Mouse (Mus musculus): ENCODE data around the gene Atn1.
"Not testable (repeated sequence)": the region's sequence is repeated elsewhere in the genome, so short reads cannot be mapped to it uniquely, and the experiment has no call there.

Gene Atn1

DNA sequence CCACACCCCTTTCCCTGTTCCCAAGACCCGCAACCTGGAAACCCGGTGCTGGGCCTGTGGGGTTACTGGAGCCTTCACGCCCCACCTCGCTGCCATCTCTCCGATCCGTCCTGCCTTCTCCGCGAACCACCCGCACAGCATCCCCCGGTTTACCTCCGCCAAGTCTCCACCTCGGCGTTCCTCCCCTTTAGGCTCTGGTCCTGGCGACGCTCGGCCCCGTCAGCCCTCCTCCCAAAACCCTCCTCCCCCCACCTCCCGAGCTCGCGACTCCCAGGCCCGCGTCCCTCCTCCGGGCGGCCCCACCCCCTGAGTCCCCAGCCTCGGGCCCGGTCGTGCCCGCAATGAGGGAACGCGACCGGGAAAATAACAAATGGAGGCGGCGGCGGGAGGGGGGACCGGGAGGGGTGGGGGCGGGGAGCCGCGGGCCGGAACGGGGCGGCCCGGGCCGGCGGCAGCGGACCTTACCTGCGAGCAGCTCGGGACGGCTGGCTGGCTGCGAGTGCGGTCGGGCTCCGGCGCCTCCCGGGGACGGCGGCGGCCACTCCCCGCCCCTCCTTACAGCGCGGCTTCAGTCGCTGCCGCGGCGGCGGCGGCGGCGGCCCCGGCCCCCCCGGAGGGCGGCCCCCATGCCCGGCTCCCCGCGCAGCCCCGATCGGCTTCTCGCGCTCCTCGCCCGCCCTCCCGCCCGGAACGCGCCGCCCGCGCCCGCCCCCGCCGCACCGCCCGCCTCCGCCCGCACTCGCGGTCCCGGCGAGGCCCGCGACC, at the start of gene Atn1, which contains the start of gene Gm45234:
Gene Atn1, minus strand, starts transcription at position 694 of the 765 bp plus-strand sequence.
Gene Gm45234, minus strand, starts transcription at position 191 of the 765 bp plus-strand sequence.
- peak; percentile 61 for DNase-seq

DNA sequence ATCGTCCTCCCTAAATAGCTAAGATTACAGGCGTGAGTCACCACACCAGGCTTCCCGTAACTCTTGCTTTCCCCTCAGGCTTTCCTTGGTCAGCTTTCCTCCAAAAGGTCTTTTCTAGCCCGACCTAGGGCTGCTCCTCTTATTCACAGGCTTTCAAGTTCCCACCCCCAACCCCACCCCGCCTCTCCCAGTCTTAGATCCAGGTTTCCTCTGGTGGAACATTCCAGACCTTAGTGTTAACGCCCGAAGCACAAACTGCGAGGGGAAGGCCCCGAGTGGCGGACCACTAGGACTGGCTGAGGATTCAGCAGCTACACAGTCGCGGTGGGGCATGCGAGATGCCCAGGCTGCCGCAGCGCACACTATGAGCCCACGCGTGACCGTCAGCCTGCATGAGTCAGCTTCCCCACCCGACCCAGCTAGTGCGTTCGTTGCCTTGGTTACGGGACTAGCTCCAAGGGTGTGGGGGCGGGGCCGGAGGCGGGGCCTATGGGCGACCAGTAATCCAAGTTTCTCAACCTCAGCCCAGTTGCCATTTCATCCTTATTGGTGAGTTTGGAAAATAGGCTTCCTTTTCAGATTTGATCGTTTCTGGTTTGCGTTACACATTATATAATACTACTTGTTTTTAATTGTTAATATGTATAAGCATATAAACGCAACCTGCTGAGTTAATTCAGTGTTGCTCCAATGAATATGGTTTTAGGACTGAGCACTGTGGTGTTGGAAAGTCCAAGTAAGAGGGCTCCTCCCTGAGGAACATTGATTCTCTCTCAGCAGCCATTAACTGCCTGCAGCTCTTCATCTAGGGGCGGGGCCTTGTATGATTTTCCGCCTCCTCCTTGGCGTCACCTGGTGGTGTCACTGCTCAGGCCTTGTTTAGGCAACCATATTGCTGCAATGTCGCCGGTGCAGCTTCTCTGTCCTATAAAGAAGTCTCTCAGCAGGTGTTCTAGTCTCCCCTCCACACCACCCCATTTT, 49.3 kb upstream of the Atn1 start:
- peak; percentile 94 for DNase-seq

DNA sequence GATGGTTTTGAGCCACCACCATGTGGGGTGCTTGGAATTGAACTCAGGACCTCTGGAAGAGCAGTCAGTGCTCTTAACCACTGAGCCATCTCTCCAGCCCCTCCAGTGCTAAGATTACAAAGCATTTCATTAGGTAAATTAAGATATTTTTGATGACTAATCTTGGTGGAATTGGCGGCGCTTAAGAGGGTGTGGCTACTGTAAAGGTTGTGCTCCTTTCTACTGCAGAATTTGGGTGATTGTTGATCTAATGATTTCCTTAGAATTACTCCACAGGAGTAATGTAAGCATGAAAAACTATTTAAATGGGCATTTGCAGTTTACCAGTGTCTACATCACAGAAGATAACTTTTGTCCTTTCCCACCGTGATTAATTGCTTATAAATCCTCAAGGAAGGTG, 48.0 kb upstream of the Atn1 start:
- no peak for DNase-seq

DNA sequence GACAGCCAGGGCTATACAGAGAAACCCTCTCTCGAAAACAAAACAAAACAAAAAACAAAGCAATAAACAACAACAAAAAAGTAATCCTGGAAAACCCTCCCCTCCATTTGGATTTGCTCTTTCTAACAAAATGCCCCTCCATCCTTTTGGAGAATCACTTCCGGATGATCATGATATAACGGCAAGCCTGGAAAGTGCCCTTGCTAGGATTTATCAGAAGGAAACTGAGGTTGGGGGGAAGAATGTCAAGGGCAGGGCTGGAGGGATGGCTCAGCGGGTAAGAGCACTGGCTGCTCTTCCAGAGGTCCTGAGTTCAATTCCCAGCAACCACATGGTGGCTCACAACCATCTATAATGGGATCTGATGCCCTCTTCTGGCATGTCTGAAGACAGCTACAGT, 47.4 kb upstream of the Atn1 start:
- DNase-seq, result not testable (repeated sequence)

DNA sequence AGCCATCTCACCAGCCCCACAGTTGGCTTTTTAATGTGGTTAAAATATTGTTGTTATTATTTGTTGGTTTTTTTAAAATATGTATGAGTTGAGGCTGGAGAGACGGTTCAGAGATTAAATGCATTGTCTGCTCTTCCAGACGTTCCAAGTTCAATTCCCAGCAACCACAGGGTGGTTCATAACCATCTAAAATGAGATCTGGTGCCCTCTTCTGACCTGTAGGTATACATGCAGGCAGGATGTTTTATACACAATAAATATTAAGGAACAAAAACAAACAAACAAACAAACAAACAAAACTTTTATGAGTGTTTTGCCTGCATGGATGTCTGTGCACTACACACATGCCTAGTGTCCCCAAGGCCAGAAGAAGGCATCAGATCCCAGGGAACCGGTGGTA, 46.7 kb upstream of the Atn1 start:
- no peak for DNase-seq

DNA sequence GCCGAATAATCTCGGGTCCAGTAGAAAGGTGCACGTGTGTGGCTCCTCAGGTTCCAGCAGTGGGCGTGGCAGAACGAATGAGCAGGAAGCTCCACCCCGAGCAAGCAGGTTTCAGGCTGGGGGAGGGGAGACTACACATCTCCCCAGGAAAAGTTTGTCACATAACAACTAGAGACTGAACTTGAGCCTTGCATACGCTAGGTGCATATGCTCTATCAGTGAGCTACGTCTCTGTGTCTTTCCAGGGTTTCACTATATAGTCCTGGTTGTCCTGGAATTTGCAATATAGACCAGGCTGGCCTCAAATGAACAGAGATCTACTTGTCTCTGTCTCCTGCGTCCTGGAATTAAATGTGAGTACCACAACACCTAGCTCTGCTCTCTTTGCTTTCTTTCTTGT, 46.1 kb upstream of the Atn1 start:
- not testable (repeated sequence) for DNase-seq

DNA sequence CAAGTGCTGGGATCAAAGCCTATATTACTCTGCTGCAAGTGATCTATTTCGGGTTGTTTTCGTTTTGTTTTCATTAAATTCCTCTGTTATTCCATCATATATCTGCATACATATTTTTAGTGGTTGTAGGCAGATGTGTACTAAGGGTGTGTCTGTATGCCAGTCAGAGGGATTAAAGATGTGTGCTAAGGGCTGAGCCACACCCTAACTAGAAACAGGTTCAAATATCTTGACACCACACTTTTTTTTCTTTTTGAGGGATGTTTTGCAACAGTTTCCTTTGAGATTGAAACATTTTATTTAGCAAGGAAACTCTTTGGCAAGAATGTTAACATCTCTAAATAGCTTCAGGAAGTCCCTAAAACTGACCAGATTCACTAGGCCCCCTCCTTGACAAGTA, 39.9 kb upstream of the Atn1 start:
- no peak for DNase-seq

DNA sequence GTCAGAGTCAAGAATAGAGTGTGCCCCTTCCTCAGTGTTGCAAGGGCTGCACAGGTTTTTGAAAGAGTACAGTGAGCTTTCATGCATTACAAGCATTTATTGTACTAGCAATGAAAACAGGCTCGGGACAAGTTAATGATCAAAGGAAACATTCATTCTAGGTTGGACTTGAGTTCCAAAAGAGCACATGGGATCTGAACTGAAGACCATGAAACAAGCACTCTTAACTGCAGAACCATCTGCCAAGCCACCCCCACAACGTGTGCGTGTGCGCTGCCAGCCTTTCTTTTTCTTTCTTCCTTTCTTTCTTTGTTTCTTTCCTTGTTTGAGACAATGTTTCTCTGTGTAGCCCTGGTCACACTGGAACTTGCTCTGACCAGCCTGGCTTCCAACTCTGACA, 39.5 kb upstream of the Atn1 start:
- DNase-seq, result no peak

DNA sequence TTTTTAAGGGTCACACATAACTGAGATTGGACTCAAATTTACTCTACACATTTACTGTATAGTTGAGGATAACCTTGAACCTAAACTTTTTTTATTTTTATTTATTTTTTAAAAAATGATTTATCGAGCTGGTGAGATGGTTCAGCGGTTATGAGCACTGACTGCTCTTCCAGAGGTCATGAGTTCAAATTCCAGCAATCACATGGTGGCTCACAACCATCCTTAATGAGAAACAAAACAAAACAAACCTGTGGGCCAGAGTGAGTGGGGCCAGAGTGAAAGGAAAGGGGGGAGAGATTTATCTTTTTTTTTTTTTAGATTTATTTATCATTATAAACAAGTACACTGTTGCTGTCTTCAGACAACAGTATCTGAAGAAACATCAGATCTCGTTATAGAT, 35.6 kb upstream of the Atn1 start:
- no peak for DNase-seq

DNA sequence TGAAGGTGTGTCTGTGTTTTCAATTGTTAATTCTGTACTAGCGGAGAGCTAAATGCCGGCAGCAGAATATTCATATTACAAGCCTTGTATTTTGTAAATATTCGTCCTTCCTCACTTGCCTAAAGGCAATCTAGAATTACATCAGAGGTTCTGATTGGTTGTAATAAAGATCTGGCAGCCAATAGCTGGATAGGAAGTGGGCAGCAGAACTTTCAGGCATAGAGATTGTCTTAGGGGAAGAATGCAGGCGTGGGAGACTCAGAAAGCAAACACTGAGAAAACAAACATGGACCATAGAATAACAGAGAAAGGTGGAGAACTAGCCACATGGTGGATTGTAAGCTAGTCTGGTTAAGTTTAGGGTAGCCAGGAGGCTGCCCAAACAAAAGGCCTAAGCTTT, 33.8 kb upstream of the Atn1 start:
- DNase-seq, result no peak

DNA sequence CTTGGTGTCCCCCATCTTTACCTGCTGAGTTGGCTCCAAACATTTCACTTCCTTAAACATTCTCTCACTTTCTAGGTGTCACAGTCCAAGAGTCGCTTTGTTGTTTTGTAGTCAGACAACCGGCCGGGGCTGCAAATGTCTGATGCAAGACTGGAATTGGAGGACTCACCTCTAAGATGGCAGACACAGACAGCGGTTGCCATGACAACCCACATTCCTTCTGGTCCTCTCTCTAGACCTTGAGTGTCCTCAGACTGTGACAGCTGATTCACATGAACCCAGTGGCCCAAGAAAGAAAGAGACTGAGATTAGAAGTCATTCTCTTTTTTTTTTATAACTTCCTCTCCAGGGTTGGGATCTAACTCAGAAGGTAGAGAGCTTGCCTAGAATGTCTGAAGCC, 33.2 kb upstream of the Atn1 start:
- no peak for DNase-seq

DNA sequence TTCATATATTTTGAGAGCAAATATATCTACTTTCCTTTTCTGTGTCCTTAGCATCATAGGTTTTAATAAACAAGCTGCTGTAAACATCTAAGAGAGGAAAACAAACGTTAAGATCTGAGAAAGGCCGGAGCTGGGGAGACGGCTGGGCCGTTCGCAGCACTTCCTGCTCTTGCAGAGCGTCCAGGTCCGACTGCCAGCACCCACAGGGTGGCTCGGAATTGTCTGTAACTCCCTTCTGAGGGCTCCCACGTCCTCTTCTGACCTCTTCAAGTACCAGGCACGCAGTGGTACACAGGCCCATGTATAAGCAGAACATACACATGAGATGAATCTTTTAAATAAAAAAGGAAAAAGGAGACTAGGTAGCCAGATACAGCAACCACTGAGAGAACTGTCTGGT, 31.4 kb upstream of the Atn1 start:
- DNase-seq, result no peak

DNA sequence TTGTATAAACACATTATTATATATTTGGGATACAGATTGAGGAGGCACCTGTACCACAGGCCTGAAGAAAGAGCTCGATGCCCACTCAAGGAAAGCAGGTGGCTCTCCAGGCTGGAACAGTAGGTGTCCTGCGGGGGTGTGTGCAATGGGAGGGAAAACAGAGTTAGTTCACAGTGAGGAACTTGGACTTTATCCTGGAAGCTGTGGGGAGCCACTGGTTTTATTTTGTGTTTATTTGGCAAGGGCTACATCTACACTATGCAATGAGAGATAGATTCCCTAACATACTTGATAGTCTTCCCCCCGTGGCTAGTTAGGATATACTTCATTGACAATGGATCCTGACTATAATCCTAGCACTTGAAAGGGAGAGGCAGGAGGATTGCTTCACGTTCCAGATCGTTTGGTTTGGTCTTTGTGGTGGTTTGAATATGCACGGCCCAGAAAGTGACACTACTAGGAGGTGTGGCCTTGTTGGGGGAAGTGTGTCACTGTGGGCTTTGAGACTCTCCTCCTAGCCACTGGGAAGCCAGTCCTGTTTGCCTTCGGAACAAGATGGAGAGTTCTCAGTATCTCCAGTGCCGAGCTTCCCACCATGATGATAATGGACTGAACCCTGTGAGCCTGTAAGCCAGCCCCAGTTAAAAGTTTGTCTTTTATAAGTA, 30.6 kb upstream of the Atn1 start:
- peak; percentile 56 for DNase-seq

DNA sequence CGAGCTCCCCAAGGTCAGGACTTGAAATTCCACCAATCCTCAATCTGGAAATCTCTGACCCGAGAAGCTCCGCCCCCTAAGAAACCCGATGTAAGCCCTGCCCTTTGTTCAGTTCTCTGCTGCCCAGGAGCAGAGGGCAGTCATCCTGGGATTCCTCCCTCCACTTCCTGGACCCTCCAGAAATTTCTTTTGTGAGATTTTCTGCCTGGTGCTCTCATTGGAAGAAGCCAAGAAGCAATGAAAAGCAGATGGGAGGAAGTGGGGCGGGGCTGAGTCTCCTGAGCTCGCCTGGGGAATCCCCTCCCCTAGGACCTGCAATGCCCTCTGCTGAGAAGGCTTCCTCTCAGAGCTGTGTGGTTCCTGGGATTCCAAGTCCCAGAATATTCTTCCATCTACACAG, 26.1 kb upstream of the Atn1 start:
- DNase-seq, result no peak

DNA sequence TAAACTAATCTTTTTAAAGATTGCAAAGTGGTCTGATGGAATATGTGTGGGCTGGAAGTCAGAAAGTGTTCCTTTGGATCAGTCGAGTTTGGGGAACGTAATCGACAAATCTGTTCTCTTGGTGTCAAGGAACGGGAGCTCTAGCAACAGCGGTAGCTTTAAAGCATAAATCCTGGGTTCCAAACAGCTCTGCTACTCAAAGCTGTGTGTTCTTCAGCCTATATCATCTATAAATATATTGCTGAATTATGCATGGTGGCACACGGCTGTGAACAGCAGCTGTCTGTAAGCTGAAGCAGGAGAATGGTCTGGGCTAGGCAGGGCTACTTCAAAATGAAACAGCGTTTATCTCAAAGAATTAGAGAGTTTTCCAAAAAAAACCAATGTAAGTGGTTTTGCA, 24.6 kb upstream of the Atn1 start:
- DNase-seq, result no peak

DNA sequence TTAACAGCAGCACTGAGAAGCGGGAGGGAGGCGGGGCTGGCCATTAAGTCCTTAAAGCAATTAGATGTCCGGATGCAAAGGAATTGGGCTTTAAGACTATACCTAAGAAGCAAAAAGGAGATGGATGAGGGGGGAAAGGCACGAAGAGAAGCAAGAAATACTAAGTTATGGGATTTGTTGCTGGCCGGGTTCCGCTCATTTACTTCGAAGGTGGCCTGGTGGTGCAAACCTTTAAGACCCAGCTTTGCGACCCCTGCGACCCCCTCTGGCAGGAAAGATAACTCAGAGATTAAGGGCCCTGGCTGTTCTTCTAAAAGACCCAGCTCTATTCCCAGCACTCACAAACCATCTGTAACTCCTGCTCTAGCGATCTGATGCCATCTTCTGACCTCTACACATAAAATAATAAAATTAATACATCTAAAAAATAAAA, 23.7 kb upstream of the Atn1 start:
- no peak for DNase-seq

DNA sequence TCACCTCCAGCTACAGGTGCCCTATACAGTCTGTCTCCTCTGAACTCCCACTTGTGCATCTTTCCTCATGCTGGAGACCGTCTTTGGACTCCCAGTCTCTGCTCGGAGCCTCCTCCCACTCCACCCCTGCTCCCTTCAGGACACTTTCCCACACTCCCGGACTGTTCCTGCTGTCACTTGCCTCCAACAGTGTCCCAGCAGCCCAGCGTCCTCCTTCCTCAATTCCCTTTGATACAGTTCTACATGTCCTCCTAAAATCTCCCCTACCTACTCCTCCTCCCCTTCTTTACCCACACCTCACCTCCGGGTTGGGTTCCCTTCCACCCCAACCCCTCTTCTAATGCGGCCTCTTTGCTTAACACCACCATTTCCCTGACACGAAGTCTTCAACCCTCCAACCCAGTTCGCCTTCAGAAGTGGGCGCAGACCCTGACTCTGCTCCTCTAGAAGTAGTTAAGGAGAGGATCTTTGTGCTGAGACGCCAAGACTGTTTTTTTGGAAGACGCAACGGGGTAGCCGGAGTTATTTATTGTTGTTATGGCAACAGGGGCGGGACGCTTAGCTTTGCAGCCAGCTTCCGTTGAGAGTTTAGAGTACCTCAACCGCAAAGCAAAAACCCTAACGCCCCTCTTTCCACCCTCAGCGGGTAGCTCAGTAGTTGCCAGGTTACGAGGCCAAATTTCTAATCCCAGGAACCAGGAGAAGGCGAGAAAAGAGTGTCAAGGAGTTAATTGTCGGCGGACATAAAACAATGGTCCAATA, 23.1 kb upstream of the Atn1 start, which contains the start of gene Lrrc23:
Gene Lrrc23, minus strand, starts transcription at position 506 of the 762 bp plus-strand sequence.
- no peak for DNase-seq

DNA sequence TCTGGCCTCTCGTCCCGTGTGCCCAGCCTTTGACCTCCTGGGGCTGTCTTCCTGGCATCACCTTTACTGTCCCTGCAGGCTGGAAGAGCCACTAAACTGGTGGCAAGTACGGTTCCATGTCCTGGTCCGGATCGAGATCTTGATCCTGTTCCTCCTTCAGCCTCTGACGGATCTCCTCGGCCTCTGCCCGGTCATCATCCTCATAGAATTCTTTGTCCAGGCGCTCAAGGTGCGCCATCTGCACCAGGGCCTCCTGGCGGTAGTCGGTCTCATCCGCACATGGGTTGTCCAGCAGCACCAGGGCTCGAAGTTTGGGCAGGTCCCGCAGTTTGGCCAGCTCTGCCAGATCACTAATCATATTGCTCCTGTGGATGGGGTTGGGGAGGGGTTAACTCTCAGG, 14.2 kb upstream of the Atn1 start:
- no peak for DNase-seq

DNA sequence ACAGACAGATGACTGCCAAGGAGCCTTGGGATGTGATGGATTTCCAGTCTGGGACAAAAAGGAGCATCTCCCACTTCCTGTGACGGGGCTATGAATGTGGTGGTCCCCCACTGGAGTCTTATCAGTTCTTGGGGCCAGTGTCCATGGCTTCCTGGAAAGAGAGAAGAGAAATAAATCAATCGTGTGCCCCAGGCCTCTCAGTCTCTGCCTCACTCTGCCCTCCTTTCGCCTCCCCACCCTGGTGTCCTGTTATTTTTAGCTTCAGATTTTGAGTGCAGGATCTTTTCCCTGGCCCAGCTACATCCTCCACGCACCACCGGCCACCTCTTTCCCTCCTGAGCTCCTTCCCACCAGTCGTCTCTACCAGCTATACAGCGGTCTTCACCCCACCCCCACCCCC, 13.7 kb upstream of the Atn1 start:
- no peak for DNase-seq

DNA sequence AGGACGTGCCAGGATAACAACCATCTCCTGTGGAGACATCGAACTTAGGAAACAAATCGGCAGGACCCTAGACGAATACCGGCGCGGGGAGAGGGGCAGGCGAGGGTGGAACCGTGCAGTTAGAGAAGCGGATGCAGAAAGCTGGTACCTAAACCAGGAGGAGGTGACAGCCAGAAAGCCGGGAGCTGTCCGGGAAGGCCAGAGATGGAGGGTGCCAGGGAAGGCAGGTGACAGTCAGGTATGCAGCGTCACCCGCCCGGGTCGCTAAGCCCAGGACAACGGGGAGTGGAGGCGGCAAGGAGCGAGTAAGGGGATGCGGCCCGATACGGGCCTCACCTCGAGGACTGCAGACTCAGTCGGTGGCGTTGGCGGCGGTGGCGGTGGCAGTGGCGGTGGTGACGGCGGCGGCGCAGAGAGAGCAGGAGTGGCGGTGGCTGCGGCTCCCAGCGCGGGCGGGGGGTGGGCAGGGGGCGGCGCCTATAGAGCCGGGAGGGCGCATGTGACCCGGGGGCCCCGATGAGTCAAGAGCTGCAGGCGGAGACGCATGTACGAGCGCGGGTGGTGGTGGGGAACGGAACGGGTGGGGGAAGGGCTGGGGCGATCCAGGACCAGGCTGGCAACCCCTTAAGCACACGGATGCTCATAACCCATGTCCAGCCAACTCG, 12.9 kb upstream of the Atn1 start, which contains the start of gene Eno2:
Gene Eno2, minus strand, starts transcription at position 573 of the 665 bp plus-strand sequence.
- DNase-seq, result peak; percentile 79

DNA sequence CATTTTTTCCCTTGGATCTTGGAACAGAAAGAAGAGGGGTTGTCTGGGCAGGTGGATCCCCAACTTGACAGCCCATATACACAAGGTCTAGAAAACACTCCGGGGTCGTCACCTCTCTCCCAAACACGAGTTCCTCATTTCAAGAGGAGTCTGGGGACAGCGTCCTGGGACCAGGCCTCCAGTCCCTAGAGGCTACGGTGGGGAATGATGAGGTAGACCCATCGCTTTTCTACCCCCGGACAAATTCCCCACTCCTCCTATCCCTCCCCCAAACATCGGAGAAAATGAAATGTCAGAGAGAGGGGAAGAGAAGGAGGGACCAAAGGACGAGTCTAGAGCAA, 12.3 kb upstream of the Atn1 start:
- no peak for DNase-seq

Data from right cerebral cortex, postnatal 25 days (tissue).